Mouse (Mus musculus) urinary bladder, postnatal 25 days (tissue): ENCODE results near the gene Anxa9.

Source experiments
- DNase-seq: peaks from one replicate; pipeline ENCODE4 v3.0.0; 2022; ENCODE audit warnings: low spot score

The Anxa9 gene

GRCm38 (mm10) chr3:95313476-95313875 is 6.5 kb upstream of the Anxa9 start:
- no peak for DNase-seq

GRCm38 (mm10) chr3:95312623-95313022 is 5.6 kb upstream of the Anxa9 start:
- DNase-seq = peak; percentile 30

- DNase-seq = peak; percentile 45
Measured at GRCm38 (mm10) chr3:95310968-95311882, 4.2 kb upstream of the Anxa9 start.

GRCm38 (mm10) chr3:95310496-95310895 is 3.5 kb upstream of the Anxa9 start:
- DNase-seq = no peak

GRCm38 (mm10) chr3:95306244-95306643 is 732 bp downstream of the Anxa9 start:
- no peak for DNase-seq

- no peak for DNase-seq
Measured at GRCm38 (mm10) chr3:95301204-95301796, 5.7 kb downstream of the Anxa9 start.

- no peak for DNase-seq
Measured at GRCm38 (mm10) chr3:95298018-95298417, 9.0 kb downstream of the Anxa9 start.

GRCm38 (mm10) chr3:95296103-95296469 is 10.9 kb downstream of the Anxa9 start:
- DNase-seq = peak; percentile 45

GRCm38 (mm10) chr3:95295321-95296102 is 11.5 kb downstream of the Anxa9 start:
- no peak for DNase-seq

GRCm38 (mm10) chr3:95294718-95295117 is 12.3 kb downstream of the Anxa9 start:
- DNase-seq = no peak

GRCm38 (mm10) chr3:95294316-95294715 is 12.7 kb downstream of the Anxa9 start:
- no peak for DNase-seq

- DNase-seq = no peak
Measured at GRCm38 (mm10) chr3:95293537-95293936, 13.4 kb downstream of the Anxa9 start.

GRCm38 (mm10) chr3:95292899-95293298 is 14.1 kb downstream of the Anxa9 start:
- no peak for DNase-seq

GRCm38 (mm10) chr3:95291041-95291440 is 15.9 kb downstream of the Anxa9 start:
- DNase-seq = no peak

GRCm38 (mm10) chr3:95290156-95290555 is 16.8 kb downstream of the Anxa9 start:
- DNase-seq = no peak

- no peak for DNase-seq
Measured at GRCm38 (mm10) chr3:95289419-95289818, 17.6 kb downstream of the Anxa9 start.

- DNase-seq = no peak
Measured at GRCm38 (mm10) chr3:95287541-95287940, 19.4 kb downstream of the Anxa9 start.

- no peak for DNase-seq
Measured at GRCm38 (mm10) chr3:95286510-95286909, 20.5 kb downstream of the Anxa9 start.

GRCm38 (mm10) chr3:95286011-95286410 is 21.0 kb downstream of the Anxa9 start:
- no peak for DNase-seq

- DNase-seq = no peak
Measured at GRCm38 (mm10) chr3:95285390-95285789, 21.6 kb downstream of the Anxa9 start.

- no peak for DNase-seq
Measured at GRCm38 (mm10) chr3:95284501-95285281, 22.3 kb downstream of the Anxa9 start.

GRCm38 (mm10) chr3:95284062-95284461 is 22.9 kb downstream of the Anxa9 start:
- DNase-seq = no peak
